Comparison of ENCODE assay signal across 8 mouse cellular contexts in the genomic region with DNA sequence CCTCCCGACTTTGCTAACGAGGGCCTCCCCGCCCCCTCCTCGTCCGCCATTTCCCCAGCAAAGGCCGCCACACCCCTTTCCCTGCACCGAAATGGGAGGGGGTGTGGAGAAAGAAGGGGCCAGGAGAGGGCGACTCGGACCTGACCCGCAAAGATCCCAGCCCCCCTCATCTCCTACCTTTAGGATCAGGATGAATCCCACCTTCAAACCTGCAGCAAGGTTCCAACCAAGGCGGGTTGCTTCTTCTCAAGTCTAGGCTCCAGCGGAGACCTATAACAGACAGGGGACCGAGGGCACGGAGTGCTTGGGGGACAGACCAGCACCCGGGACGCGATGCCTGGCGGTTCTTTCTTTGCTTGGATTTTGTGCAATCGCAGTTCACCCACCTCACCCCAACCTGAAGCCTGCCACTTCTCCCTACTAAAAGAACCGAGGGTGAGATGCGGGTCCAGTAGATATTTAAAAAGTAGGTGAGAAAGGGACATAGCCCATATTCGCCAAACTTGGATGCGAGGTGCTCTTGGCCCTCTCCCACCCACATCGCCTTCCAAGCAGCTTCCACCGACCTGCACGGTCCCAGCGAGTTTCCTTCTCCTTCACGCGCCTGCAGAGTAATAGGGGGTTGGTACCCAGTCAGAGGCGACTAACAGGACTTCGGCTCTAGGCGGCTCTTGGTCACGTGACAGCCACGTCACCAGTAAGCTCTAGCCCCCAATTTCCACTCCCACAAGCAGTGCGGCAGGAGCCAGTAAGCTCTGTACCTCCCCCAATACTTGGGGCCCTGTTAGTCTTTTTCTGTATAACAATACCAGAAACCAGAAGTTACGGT. TPM values are rescaled to one million over a fixed set of nuclear protein-coding genes. Genes with fewer than 3 reads are reported as not detected.
DNase-seq lines count a peak whose midpoint lies in the region; ATAC-seq and TF ChIP-seq lines count a peak whose summit lies in the region.

Armcx6 (minus strand) TSS at position 654 of the 829 bp plus-strand sequence.

- peak; percentile 92 for ATAC-seq in CD4-positive, CD25-positive, alpha-beta regulatory T cell, adult 4 months
- ATAC-seq in erythroblast, adult 5-6 weeks (replicated peaks; ENCODE audit: low FRiP score, poor library complexity, severe bottlenecking), result peak; percentile 80
- ATAC-seq in heart, embryonic 11.5 days (replicated peaks; ENCODE audit: insufficient number of reproducible peaks, low FRiP score, low TSS enrichment), result peak; percentile 89
- ATAC-seq in kidney, embryonic 15.5 days (replicated peaks; ENCODE audit: low FRiP score), result peak; percentile 91
- ATAC-seq in liver, embryonic 12.5 days, result peak; percentile 94
- ATAC-seq in stomach, embryonic 15.5 days (ENCODE audit: insufficient read depth, low FRiP score, low read depth), result peak; percentile 93

- H3K9ac ChIP-seq in heart, embryonic 11.5 days (ENCODE audit: low read depth, low read length), result peak within 1 kb of the TSS; percentile 69
- H3K9ac ChIP-seq in kidney, embryonic 15.5 days, result peak within 1 kb of the TSS; percentile 45
- peak within 1 kb of the TSS; percentile 67 for H3K9ac ChIP-seq in liver, embryonic 12.5 days
- H3K9ac ChIP-seq in stomach, embryonic 15.5 days, result peak within 1 kb of the TSS; percentile 46

- H3K27me3 ChIP-seq in heart, embryonic 11.5 days (ENCODE audit: control insufficient read depth, insufficient read depth, low read length), result peaks cover 3% of the 10 kb centered on the region; the same call in 1 of the 2 replicates
- peaks cover 52% of the 10 kb centered on the region for H3K27me3 ChIP-seq in kidney, embryonic 15.5 days
- H3K27me3 ChIP-seq in liver, embryonic 12.5 days (replicated peaks), result 0 out of 2 replicates have a peak, but pooled peaks cover 5% of the 10 kb centered on the region
- H3K27me3 ChIP-seq in stomach, embryonic 15.5 days (replicated peaks), result no peaks in the 10 kb centered on the region

- WGBS in heart, embryonic 11.5 days (ENCODE audit: insufficient replicate concordance), result 17% methylated on average over 36 of the region's 36 CpGs
- 25% methylated on average over 36 of the region's 36 CpGs for WGBS in kidney, embryonic 15.5 days
- WGBS in liver, embryonic 12.5 days (ENCODE audit: insufficient replicate concordance), result 11% methylated on average over 32 of the region's 36 CpGs
- WGBS in stomach, embryonic 15.5 days, result 18% methylated on average over 36 of the region's 36 CpGs

- H3K27ac ChIP-seq in heart, embryonic 11.5 days (ENCODE audit: low read depth, low read length), result peak within 1 kb of the TSS; percentile 77
- peak within 1 kb of the TSS; percentile 77 for H3K27ac ChIP-seq in kidney, embryonic 15.5 days
- peak within 1 kb of the TSS; percentile 25 for H3K27ac ChIP-seq in liver, embryonic 12.5 days
- H3K27ac ChIP-seq in stomach, embryonic 15.5 days, result peak within 1 kb of the TSS; percentile 65

- H3K4me2 ChIP-seq in heart, embryonic 11.5 days, result peak within 1 kb of the TSS; percentile 68
- peak within 1 kb of the TSS; percentile 65 for H3K4me2 ChIP-seq in kidney, embryonic 15.5 days
- H3K4me2 ChIP-seq in liver, embryonic 12.5 days, result peak within 1 kb of the TSS; percentile 82
- peak within 1 kb of the TSS; percentile 57 for H3K4me2 ChIP-seq in stomach, embryonic 15.5 days

- H3K9me3 ChIP-seq in heart, embryonic 11.5 days (replicated peaks; ENCODE audit: control insufficient read depth, low read length), result no peaks in the 10 kb centered on the region
- no peaks in the 10 kb centered on the region for H3K9me3 ChIP-seq in kidney, embryonic 15.5 days (replicated peaks)
- no peaks in the 10 kb centered on the region for H3K9me3 ChIP-seq in liver, embryonic 12.5 days (replicated peaks)
- H3K9me3 ChIP-seq in stomach, embryonic 15.5 days, result no peaks in the 10 kb centered on the region

- peak within 1 kb of the TSS; percentile 57 for H3K4me3 ChIP-seq in heart, embryonic 11.5 days (ENCODE audit: low read depth, low read length)
- peak within 1 kb of the TSS; percentile 55 for H3K4me3 ChIP-seq in kidney, embryonic 15.5 days (replicated peaks)
- peak within 1 kb of the TSS; percentile 59 for H3K4me3 ChIP-seq in liver, embryonic 12.5 days
- H3K4me3 ChIP-seq in stomach, embryonic 15.5 days (replicated peaks), result peak within 1 kb of the TSS; percentile 54

- TF ChIP-seq CTCF in brain, embryonic 14.5 days (IDR thresholded peaks at IDR 0.05; ENCODE audit: borderline replicate concordance, extremely low read depth, insufficient read depth, insufficient read length), result no peak

- H3K36me3 ChIP-seq in heart, embryonic 11.5 days (ENCODE audit: control insufficient read depth, insufficient read depth, low read length), result no peaks in the 10 kb centered on the region
- H3K36me3 ChIP-seq in kidney, embryonic 15.5 days, result no peaks in the 10 kb centered on the region
- H3K36me3 ChIP-seq in liver, embryonic 12.5 days, result no peaks in the 10 kb centered on the region
- H3K36me3 ChIP-seq in stomach, embryonic 15.5 days, result no peaks in the 10 kb centered on the region

- TF ChIP-seq POLR2A in brain, embryonic 14.5 days (IDR thresholded peaks at IDR 0.05; ENCODE audit: borderline replicate concordance, extremely low read depth, insufficient read depth, insufficient read length, poor library complexity, severe bottlenecking), result peak; percentile 6; the same call in 1 of the 2 replicates

- H3K4me1 ChIP-seq in heart, embryonic 11.5 days (ENCODE audit: control insufficient read depth, insufficient read depth, low read length), result no peaks in the 10 kb centered on the region
- peaks cover 6% of the 10 kb centered on the region for H3K4me1 ChIP-seq in kidney, embryonic 15.5 days
- peaks cover 9% of the 10 kb centered on the region for H3K4me1 ChIP-seq in liver, embryonic 12.5 days
- H3K4me1 ChIP-seq in stomach, embryonic 15.5 days, result no peaks in the 10 kb centered on the region

- DNase-seq in brain, embryonic 14.5 days (ENCODE audit: low read depth), result peak; percentile 96
- peak; percentile 81 for DNase-seq in naive thymus-derived CD4-positive, alpha-beta T cell, adult 2 months (ENCODE audit: low read depth)

RNA-seq across cellular contexts. Expression of gene Armcx6, which starts in this region (rescaled TPM):
- polyA plus RNA-seq in CD4-positive, CD25-positive, alpha-beta regulatory T cell, adult 4 months (2017; shearing (Covaris generic)), result 1 to 10 TPM; 1.3 to 1.9 TPM
- 32.9 and 38.0 TPM in 2 replicates for polyA plus RNA-seq in brain, embryonic 14.5 days (2012; rRNA removed)
- 0.63 and 2.9 TPM in 2 replicates for total RNA-seq in erythroblast, adult 5-6 weeks (2015; ENCODE audit: low replicate concordance)
- 0.09 and 0.70 TPM in 2 replicates for total RNA-seq in erythroblast, adult 5-6 weeks (2017; ENCODE audit: low replicate concordance)
- 16.6 and 18.4 TPM in 2 replicates for polyA plus RNA-seq in heart, embryonic 11.5 days (2014; fragmentation: Nextera tagmentation; extraction: Ambion mirVana)
- 22.6 and 22.9 TPM in 2 replicates for polyA plus RNA-seq in kidney, embryonic 15.5 days (2015; fragmentation: Nextera tagmentation; extraction: Ambion mirVana)
- polyA plus RNA-seq in liver, embryonic 12.5 days (2016; fragmentation: Nextera tagmentation; extraction: Ambion mirVana), result 7.2 and 8.1 TPM in 2 replicates
- 21.6 and 25.6 TPM in 2 replicates for polyA plus RNA-seq in stomach, embryonic 15.5 days (2015; fragmentation: Nextera tagmentation; extraction: Ambion mirVana)

Comparison
In these comparisons a context has a peak if more than half of its experiments do, and no peak if none do; other contexts are left out.
1. Peak in every context shown above with its lines: DNase-seq, ATAC-seq, H3K4me3 ChIP-seq and H3K27ac ChIP-seq.
2. H3K27ac ChIP-seq: peak in every context shown above with its lines; median percentile 77 in heart, embryonic 11.5 days; 77 in kidney, embryonic 15.5 days; 65 in stomach, embryonic 15.5 days; 25 in liver, embryonic 12.5 days.